Mouse (Mus musculus) ovary, postnatal 10 days (tissue): ENCODE data around the gene Pkm.

ENCODE experiments used
- DNase-seq: peaks from one replicate; pipeline ENCODE4 v3.0.0; 2022; ENCODE audit warnings: low spot score

Gene Pkm

GRCm38 (mm10) chr9:59706850-59707825, 51.0 kb downstream of the Pkm start:
- DNase-seq: no peak

- DNase-seq: no peak
Measured at GRCm38 (mm10) chr9:59709225-59709624, 53.1 kb downstream of the Pkm start.

- DNase-seq: no peak
Measured at GRCm38 (mm10) chr9:59716275-59716898, 60.2 kb downstream of the Pkm start.

GRCm38 (mm10) chr9:59718237-59718636, 62.1 kb downstream of the Pkm start:
- no peak for DNase-seq

GRCm38 (mm10) chr9:59721144-59721543, 65.0 kb downstream of the Pkm start:
- no peak for DNase-seq

GRCm38 (mm10) chr9:59723096-59723657, 67.0 kb downstream of the Pkm start:
- DNase-seq: no peak

- no peak for DNase-seq
Measured at GRCm38 (mm10) chr9:59723791-59724442, 67.7 kb downstream of the Pkm start.

- no peak for DNase-seq
Measured at GRCm38 (mm10) chr9:59725515-59725914, 69.3 kb downstream of the Pkm start.

GRCm38 (mm10) chr9:59727569-59728286, 71.6 kb downstream of the Pkm start:
- no peak for DNase-seq
